Mouse (Mus musculus): ENCODE measurements around the gene Prdx4.
A peak's percentile ranks its signal among the peaks of the same experiment; 100 is the strongest.
"Not testable (repeated sequence)": the region's sequence is repeated elsewhere in the genome, so short reads cannot be mapped to it uniquely, and the experiment has no call there.

Gene Prdx4

GRCm38 (mm10) chrX:155340654-155341053 lies at the start of gene Prdx4:
TSS of gene Prdx4 (minus strand) at chrX:155340754.
- no peak for DNase-seq

GRCm38 (mm10) chrX:155376538-155376937 lies 36.0 kb upstream of the Prdx4 start:
- peak; percentile 40 for DNase-seq

GRCm38 (mm10) chrX:155375458-155375857 lies 34.9 kb upstream of the Prdx4 start:
- DNase-seq: no peak

GRCm38 (mm10) chrX:155370110-155370509 lies 29.6 kb upstream of the Prdx4 start:
- DNase-seq: not testable (repeated sequence)

GRCm38 (mm10) chrX:155365095-155365494 lies 24.5 kb upstream of the Prdx4 start:
- DNase-seq: no peak

GRCm38 (mm10) chrX:155346249-155346648 lies 5.7 kb upstream of the Prdx4 start:
- no peak for DNase-seq

GRCm38 (mm10) chrX:155337905-155338721 lies 2.4 kb downstream of the Prdx4 start:
- peak; percentile 86 for DNase-seq

GRCm38 (mm10) chrX:155337567-155337904 lies 3.0 kb downstream of the Prdx4 start:
- DNase-seq: no peak

- DNase-seq: peak; percentile 49
Measured at GRCm38 (mm10) chrX:155318005-155318404, 22.5 kb downstream of the Prdx4 start.

GRCm38 (mm10) chrX:155306390-155306789 lies 34.2 kb downstream of the Prdx4 start:
- DNase-seq: peak; percentile 7

GRCm38 (mm10) chrX:155280427-155281044 lies 60.0 kb downstream of the Prdx4 start:
- DNase-seq: no peak

GRCm38 (mm10) chrX:155278483-155278882 lies 62.1 kb downstream of the Prdx4 start:
- DNase-seq: no peak

Measured in thymus, postnatal 14 days (tissue).